Mouse (Mus musculus) intestine, embryonic 15.5 days (tissue): ENCODE results near the gene Spint3. TPM values are rescaled to one million over a fixed set of nuclear protein-coding genes. Genes with fewer than 3 reads are reported as not detected.
"Not testable (repeated sequence)": the region's sequence is repeated elsewhere in the genome, so short reads cannot be mapped to it uniquely, and the experiment has no call there.

ENCODE experiments used
- ATAC-seq: fragments of 200-750 bp; cut with Nextera tagmentation; 2 replicates; pipeline ENCODE4 v1.8.0; 2017; ENCODE audit warnings: moderate TSS enrichment, moderate library complexity
- H3K27ac ChIP-seq: fragments of 300-500 bp; sonication (generic); 2 replicates; pipeline ENCODE4 v1.5.1; 2015; ENCODE audit warnings: mild to moderate bottlenecking, inconsistent platforms
- H3K27me3 ChIP-seq: fragments of 300-500 bp; sonication (generic); replicated peaks from 2 replicates; pipeline ENCODE4 v1.6.1; 2015; ENCODE audit warnings: inconsistent platforms
- H3K36me3 ChIP-seq: fragments of 300-500 bp; sonication (generic); 2 replicates; pipeline ENCODE4 v1.6.1; 2015; ENCODE audit warnings: inconsistent platforms
- H3K4me1 ChIP-seq: fragments of 300-500 bp; sonication (generic); replicated peaks from 2 replicates; pipeline ENCODE4 v1.6.1; 2015; ENCODE audit warnings: inconsistent platforms
- H3K4me2 ChIP-seq: fragments of 300-500 bp; sonication (generic); replicated peaks from 2 replicates; pipeline ENCODE4 v1.6.1; 2015; ENCODE audit warnings: mild to moderate bottlenecking, inconsistent platforms
- H3K4me3 ChIP-seq: fragments of 300-500 bp; sonication (generic); replicated peaks from 2 replicates; pipeline ENCODE4 v1.5.1; 2015; ENCODE audit warnings: inconsistent platforms
- H3K9ac ChIP-seq: fragments of 300-500 bp; sonication (generic); 2 replicates; pipeline ENCODE4 v1.6.1; 2015; ENCODE audit warnings: inconsistent platforms
- H3K9me3 ChIP-seq: fragments of 300-500 bp; sonication (generic); 2 replicates; pipeline ENCODE4 v1.6.1; 2016; ENCODE audit warnings: inconsistent platforms
- WGBS: fragments of 180-500 bp; shearing (Covaris S2); methylation state at CpG from one replicate; pipeline ENCODE4 v1.1.7; 2015; 5-methylcytosine and 5-hydroxymethylcytosine counted together
- polyA plus RNA-seq: library from polyadenylated mRNA; unstranded; fragments of >200 nt; fragmentation: Nextera tagmentation; extraction: Ambion mirVana; gene quantifications from 2 replicates; pipeline ENCODE4 v1.2.1, GENCODE M21; 2015

Gene Spint3
- polyA plus RNA-seq, result not detected in 2 replicates

DNA sequence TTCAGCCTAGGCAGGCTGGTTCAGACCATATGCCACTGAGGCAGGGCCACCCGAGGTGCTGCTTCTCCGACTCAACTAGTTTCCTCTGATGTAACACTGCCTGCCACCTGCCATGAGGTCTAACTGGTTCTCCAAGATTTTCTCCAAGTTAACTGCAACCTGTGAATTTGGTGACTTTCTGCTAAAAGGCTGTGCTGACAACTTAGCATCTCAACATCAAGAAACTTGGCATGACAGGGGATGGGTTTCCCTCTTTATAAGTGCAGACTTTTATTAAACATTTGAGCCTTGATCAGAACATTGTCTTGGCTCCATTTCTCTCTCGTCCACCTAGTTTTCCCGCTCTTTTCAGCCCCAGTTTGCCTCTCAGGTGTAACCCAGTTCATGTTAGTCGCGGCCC is at the start of gene Spint3:
Gene Spint3 (minus strand): TSS at position 101 of the 400 bp plus-strand sequence.
- H3K4me1 ChIP-seq, result not testable (repeated sequence)

GRCm38 (mm10) chr2:164621775-164622174 is 48.5 kb upstream of the Spint3 start:
- Histone ChIP-seq H3K27me3 (no peaks in the 10 kb centered on the region), H3K36me3 (no peaks in the 10 kb centered on the region), H3K9ac (no peak overlapping the region), H3K4me2 (no peak overlapping the region), H3K4me1 (no peaks in the 10 kb centered on the region), H3K9me3 (no peaks in the 10 kb centered on the region), H3K27ac (no peak overlapping the region), H3K4me3 (no peak overlapping the region)
- ATAC-seq, result no peak
- 83% methylated on average over 4 of the region's 4 CpGs for WGBS

More for the DNA sequence above, at the start of gene Spint3:
- ATAC-seq, H3K4me2 ChIP-seq, H3K9me3 ChIP-seq, H3K27ac ChIP-seq, H3K36me3 ChIP-seq, H3K27me3 ChIP-seq, H3K4me3 ChIP-seq, H3K9ac ChIP-seq: not testable (repeated sequence)
- WGBS, result 83% methylated on average over 6 of the region's 6 CpGs

GRCm38 (mm10) chr2:164619050-164619449 is 45.8 kb upstream of the Spint3 start:
- Histone ChIP-seq H3K27me3 (no peaks in the 10 kb centered on the region), H3K9me3 (no peaks in the 10 kb centered on the region), H3K36me3 (no peaks in the 10 kb centered on the region), H3K4me2 (no peak overlapping the region), H3K27ac (no peak overlapping the region), H3K9ac (no peak overlapping the region), H3K4me1 (no peaks in the 10 kb centered on the region), H3K4me3 (no peak overlapping the region)
- WGBS, result 72% methylated on average over 5 of the region's 5 CpGs
- ATAC-seq, result no peak

- WGBS, result 87% methylated on average over 3 of the region's 3 CpGs
- no peak overlapping the region for H3K9ac ChIP-seq
- no peaks in the 10 kb centered on the region for H3K27me3 ChIP-seq
- no peak overlapping the region for H3K4me3 ChIP-seq
- ATAC-seq, result no peak
- H3K36me3 ChIP-seq, result no peaks in the 10 kb centered on the region
- H3K9me3 ChIP-seq, result no peaks in the 10 kb centered on the region
- no peak overlapping the region for H3K4me2 ChIP-seq
- no peaks in the 10 kb centered on the region for H3K4me1 ChIP-seq
- H3K27ac ChIP-seq, result no peak overlapping the region
These were observed 42.1 kb upstream of the Spint3 start for GRCm38 (mm10) chr2:164615386-164615785.

- H3K9ac ChIP-seq, H3K27me3 ChIP-seq, ATAC-seq, H3K9me3 ChIP-seq, H3K36me3 ChIP-seq, H3K4me2 ChIP-seq, H3K4me3 ChIP-seq, H3K27ac ChIP-seq, H3K4me1 ChIP-seq: not testable (repeated sequence)
- WGBS, result 53% methylated on average over 8 of the region's 8 CpGs
These were observed 40.2 kb upstream of the Spint3 start, which contains the start of the genes Wfdc6b and Wfdc8 for GRCm38 (mm10) chr2:164613471-164613870. Gene Wfdc6b, plus strand, starts transcription at chr2:164613522. Gene Wfdc8, minus strand, starts transcription at chr2:164613626.

GRCm38 (mm10) chr2:164608781-164609180 is 35.5 kb upstream of the Spint3 start:
- Histone ChIP-seq H3K27ac (no peak overlapping the region), H3K9me3 (no peaks in the 10 kb centered on the region), H3K27me3 (no peaks in the 10 kb centered on the region), H3K36me3 (no peaks in the 10 kb centered on the region), H3K4me1 (no peaks in the 10 kb centered on the region), H3K4me3 (no peak overlapping the region), H3K9ac (no peak overlapping the region), H3K4me2 (no peak overlapping the region)
- 77% methylated on average over 6 of the region's 6 CpGs for WGBS
- ATAC-seq, result no peak

DNA sequence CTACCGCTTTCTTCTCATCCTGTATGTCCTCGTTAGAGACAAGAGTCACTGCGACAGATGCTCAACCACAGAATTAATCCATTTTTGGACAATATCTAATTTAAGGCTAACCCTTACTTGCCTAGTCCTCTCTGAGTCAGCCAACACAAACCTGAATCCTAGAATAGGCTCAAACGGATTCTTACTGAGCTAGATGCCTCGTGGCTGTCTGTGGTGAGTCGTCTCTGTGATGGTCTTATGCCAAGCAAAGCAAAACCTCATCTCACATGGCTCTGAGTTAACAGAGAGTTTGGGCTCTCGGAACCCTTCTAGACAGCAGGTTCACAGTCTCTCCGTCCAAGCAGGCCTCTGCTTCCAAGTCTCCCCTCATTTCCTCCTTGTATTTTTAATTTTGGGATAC is 31.2 kb upstream of the Spint3 start:
- H3K27me3 ChIP-seq, result no peaks in the 10 kb centered on the region
- WGBS, result 92% methylated on average over 8 of the region's 8 CpGs

DNA sequence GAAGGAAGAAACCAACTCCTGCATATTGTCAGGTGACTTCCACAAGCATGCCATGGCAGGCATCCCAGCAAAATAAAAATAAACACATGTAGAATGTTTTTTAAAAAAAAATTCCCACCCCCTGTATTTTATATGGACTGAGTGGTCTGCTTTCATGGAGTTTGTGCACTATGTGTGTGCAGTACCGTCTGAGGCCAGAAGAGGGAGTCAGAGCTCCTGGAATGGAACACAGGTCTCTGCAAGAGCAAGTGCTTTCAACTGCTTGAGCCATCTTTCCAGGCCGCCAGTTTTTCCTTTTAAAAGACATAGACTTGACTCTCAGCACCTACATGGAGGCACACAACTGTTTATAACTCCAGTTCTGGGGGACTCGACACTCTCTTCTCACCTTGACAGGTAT is 30.2 kb upstream of the Spint3 start:
- no peak for ATAC-seq
- Histone ChIP-seq H3K4me2 (no peak overlapping the region), H3K27me3 (no peaks in the 10 kb centered on the region), H3K9me3 (no peaks in the 10 kb centered on the region), H3K9ac (no peak overlapping the region), H3K4me3 (no peak overlapping the region), H3K27ac (no peak overlapping the region), H3K36me3 (no peaks in the 10 kb centered on the region), H3K4me1 (no peaks in the 10 kb centered on the region)
- 89% methylated on average over 3 of the region's 3 CpGs for WGBS

More for the DNA sequence above, 31.2 kb upstream of the Spint3 start:
- ATAC-seq, result no peak
- no peak overlapping the region for H3K4me3 ChIP-seq
- no peak overlapping the region for H3K4me2 ChIP-seq
- H3K4me1 ChIP-seq, result no peaks in the 10 kb centered on the region
- no peaks in the 10 kb centered on the region for H3K9me3 ChIP-seq
- no peak overlapping the region for H3K9ac ChIP-seq
- no peaks in the 10 kb centered on the region for H3K36me3 ChIP-seq
- H3K27ac ChIP-seq, result no peak overlapping the region

- 69% methylated on average over 3 of the region's 3 CpGs for WGBS
- Histone ChIP-seq H3K4me1 (no peaks in the 10 kb centered on the region), H3K27ac (no peak overlapping the region), H3K9ac (no peak overlapping the region), H3K36me3 (no peaks in the 10 kb centered on the region), H3K4me3 (no peak overlapping the region), H3K4me2 (no peak overlapping the region), H3K27me3 (no peaks in the 10 kb centered on the region), H3K9me3 (no peaks in the 10 kb centered on the region)
- ATAC-seq, result no peak
These were observed 26.9 kb upstream of the Spint3 start for GRCm38 (mm10) chr2:164600179-164600578.

- 87% methylated on average over 4 of the region's 4 CpGs for WGBS
- Histone ChIP-seq H3K27me3 (no peaks in the 10 kb centered on the region), H3K9ac (no peak within 1 kb of the TSS), H3K9me3 (no peaks in the 10 kb centered on the region), H3K4me2 (no peak within 1 kb of the TSS), H3K36me3 (no peaks in the 10 kb centered on the region), H3K4me1 (no peaks in the 10 kb centered on the region), H3K4me3 (no peak within 1 kb of the TSS), H3K27ac (no peak within 1 kb of the TSS)
- ATAC-seq, result no peak
These were observed 20.2 kb upstream of the Spint3 start, which contains the start of gene Eppin for GRCm38 (mm10) chr2:164593494-164593893. Gene Eppin, minus strand, starts transcription at chr2:164593594.

DNA sequence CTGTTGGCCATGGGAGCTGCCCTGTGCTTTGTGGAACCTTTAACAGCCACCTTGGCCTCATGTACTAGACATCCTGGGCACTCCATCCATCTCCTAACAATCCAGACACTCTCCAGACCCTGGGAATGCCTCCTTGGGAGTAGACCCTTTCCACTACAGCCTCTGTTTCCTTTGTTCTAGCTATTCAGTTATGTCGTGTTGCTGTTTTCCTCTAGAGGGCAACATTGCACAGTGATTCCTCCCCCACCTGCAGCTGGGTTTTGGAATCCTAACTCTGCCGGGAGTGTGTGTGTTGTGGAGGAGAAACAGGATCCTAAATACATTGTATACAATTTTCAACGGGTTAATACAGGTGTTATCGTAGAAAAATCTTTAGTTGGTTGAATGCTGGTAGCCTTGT is 18.8 kb upstream of the Spint3 start:
- no peak overlapping the region for H3K27ac ChIP-seq
- no peaks in the 10 kb centered on the region for H3K36me3 ChIP-seq
- 7% methylated on average over 4 of the region's 4 CpGs for WGBS
- H3K4me1 ChIP-seq, result no peaks in the 10 kb centered on the region
- H3K9ac ChIP-seq, result no peak overlapping the region
- no peak overlapping the region for H3K4me3 ChIP-seq
- H3K27me3 ChIP-seq, result no peaks in the 10 kb centered on the region
- no peak overlapping the region for H3K4me2 ChIP-seq
- no peaks in the 10 kb centered on the region for H3K9me3 ChIP-seq
- ATAC-seq, result 0 out of 2 replicates have a peak, but pooled peaks have one; percentile 45

DNA sequence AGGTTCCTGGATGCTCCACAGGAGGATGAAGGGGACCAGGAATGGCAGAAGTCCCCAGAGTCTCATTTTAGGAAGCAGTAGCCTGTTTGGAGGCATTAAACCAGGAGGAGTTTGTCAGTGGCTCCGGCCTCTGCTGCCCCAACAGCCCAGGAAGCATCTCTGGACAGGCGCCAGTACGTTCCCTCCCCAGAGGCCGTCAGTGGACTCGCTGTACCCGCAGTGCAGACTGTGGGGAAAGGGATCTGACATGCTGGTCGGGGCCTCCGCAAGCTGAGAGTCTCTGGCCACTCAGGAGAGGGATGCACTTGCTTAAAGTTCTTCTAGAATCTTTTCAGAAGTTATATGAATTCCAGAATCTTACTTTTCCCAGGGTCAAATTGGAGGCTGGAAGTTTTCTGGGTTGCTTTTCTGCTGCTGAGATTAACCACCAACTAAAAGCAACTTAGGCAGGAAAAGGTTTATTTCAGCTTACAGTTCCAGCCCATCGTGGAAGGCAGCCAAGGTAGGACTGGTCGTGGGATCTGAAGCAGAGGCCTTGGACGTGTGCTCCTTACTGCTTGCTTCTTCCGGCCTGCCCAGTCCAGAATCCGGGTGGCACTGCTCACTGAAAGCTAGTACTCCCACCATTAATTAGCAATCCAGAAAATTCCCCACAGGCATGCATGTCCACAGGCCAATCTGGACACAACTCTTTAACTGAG is 11.9 kb upstream of the Spint3 start, which contains the start of gene Wfdc6a:
Gene Wfdc6a (minus strand): TSS at position 423 of the 701 bp plus-strand sequence.
- H3K27ac ChIP-seq, result peak within 1 kb of the TSS; percentile 32; the same call in 1 of the 2 replicates
- H3K36me3 ChIP-seq, H3K4me2 ChIP-seq, H3K4me1 ChIP-seq, H3K9me3 ChIP-seq, H3K4me3 ChIP-seq, H3K27me3 ChIP-seq, ATAC-seq: not testable (repeated sequence)
- 0 out of 2 replicates have a peak within 1 kb of the TSS, but pooled peaks have one; percentile 0 for H3K9ac ChIP-seq
- WGBS, result 52% methylated on average over 13 of the region's 13 CpGs

GRCm38 (mm10) chr2:164567460-164567859 is 5.8 kb downstream of the Spint3 start:
- Histone ChIP-seq H3K9ac (no peak overlapping the region), H3K27me3 (no peaks in the 10 kb centered on the region), H3K4me3 (no peak overlapping the region), H3K4me1 (0 out of 2 replicates have a peak, but pooled peaks cover 9% of the 10 kb centered on the region), H3K4me2 (no peak overlapping the region), H3K9me3 (no peaks in the 10 kb centered on the region), H3K27ac (no peak overlapping the region), H3K36me3 (no peaks in the 10 kb centered on the region)
- WGBS, result 86% methylated on average over 5 of the region's 5 CpGs
- no peak for ATAC-seq
